Mouse (Mus musculus): ENCODE measurements at regions not wholly inside any gene's neighbourhood (a gene's known extent, or its start where the extent isn't known, plus 50 kb on each side); places are given as distances from the start of the nearest gene placed in this dataset.

GRCm38 (mm10) chr12:107753022-107753421 is 250.4 kb downstream of the Bcl11b start:
- Histone ChIP-seq H3K36me3 (no peaks in the 10 kb centered on the region), H3K4me2 (no peak overlapping the region), H3K4me1 (no peaks in the 10 kb centered on the region), H3K9me3 (replicated peaks) (no peaks in the 10 kb centered on the region), H3K27me3 (replicated peaks) (no peaks in the 10 kb centered on the region), H3K9ac (replicated peaks) (no peak overlapping the region), H3K4me3 (replicated peaks) (no peak overlapping the region), H3K27ac (replicated peaks) (no peak overlapping the region)
- WGBS, result 69% methylated on average over 8 of the region's 8 CpGs
- no peak for ATAC-seq (ENCODE audit: low FRiP score)

GRCm38 (mm10) chr12:107753536-107753935 is 249.9 kb downstream of the Bcl11b start:
- no peak overlapping the region for H3K27ac ChIP-seq (replicated peaks)
- ATAC-seq (ENCODE audit: low FRiP score), result no peak
- 0 out of 2 replicates have a peak, but pooled peaks cover 2% of the 10 kb centered on the region for H3K4me1 ChIP-seq
- no peaks in the 10 kb centered on the region for H3K36me3 ChIP-seq
- H3K4me2 ChIP-seq, result no peak overlapping the region
- H3K4me3 ChIP-seq (replicated peaks), result no peak overlapping the region
- H3K9me3 ChIP-seq (replicated peaks), result no peaks in the 10 kb centered on the region
- H3K9ac ChIP-seq (replicated peaks), result no peak overlapping the region
- 73% methylated on average over 6 of the region's 6 CpGs for whole genome bisulfite sequencing
- no peaks in the 10 kb centered on the region for H3K27me3 ChIP-seq (replicated peaks)

- no peak overlapping the region for H3K4me2 ChIP-seq
- H3K9ac ChIP-seq (replicated peaks), result no peak overlapping the region
- no peaks in the 10 kb centered on the region for H3K9me3 ChIP-seq (replicated peaks)
- WGBS, result 87% methylated on average over 8 of the region's 8 CpGs
- no peaks in the 10 kb centered on the region for H3K36me3 ChIP-seq
- H3K27me3 ChIP-seq (replicated peaks), result no peaks in the 10 kb centered on the region
- no peak overlapping the region for H3K27ac ChIP-seq (replicated peaks)
- no peak for ATAC-seq (ENCODE audit: low FRiP score)
- H3K4me1 ChIP-seq, result 0 out of 2 replicates have a peak, but pooled peaks cover 3% of the 10 kb centered on the region
- H3K4me3 ChIP-seq (replicated peaks), result no peak overlapping the region
These were observed 248.5 kb downstream of the Bcl11b start for GRCm38 (mm10) chr12:107754885-107755284.

- H3K27me3 ChIP-seq (replicated peaks), result no peaks in the 10 kb centered on the region
- H3K27ac ChIP-seq (replicated peaks), result no peak overlapping the region
- H3K9me3 ChIP-seq (replicated peaks), result no peaks in the 10 kb centered on the region
- H3K4me3 ChIP-seq (replicated peaks), result no peak overlapping the region
- WGBS, result 92% methylated on average over 13 of the region's 13 CpGs
- 0 out of 2 replicates have a peak, but pooled peaks cover 3% of the 10 kb centered on the region for H3K4me1 ChIP-seq
- ATAC-seq (ENCODE audit: low FRiP score), result no peak
- no peak overlapping the region for H3K4me2 ChIP-seq
- no peaks in the 10 kb centered on the region for H3K36me3 ChIP-seq
- no peak overlapping the region for H3K9ac ChIP-seq (replicated peaks)
These were observed 247.4 kb downstream of the Bcl11b start for GRCm38 (mm10) chr12:107755820-107756517.

- no peaks in the 10 kb centered on the region for H3K27me3 ChIP-seq (replicated peaks)
- H3K36me3 ChIP-seq, result no peaks in the 10 kb centered on the region
- ATAC-seq (ENCODE audit: low FRiP score), result no peak
- H3K9ac ChIP-seq (replicated peaks), result no peak overlapping the region
- H3K4me1 ChIP-seq, result 0 out of 2 replicates have a peak, but pooled peaks cover 3% of the 10 kb centered on the region
- no peak overlapping the region for H3K4me3 ChIP-seq (replicated peaks)
- H3K27ac ChIP-seq (replicated peaks), result no peak overlapping the region
- no peak overlapping the region for H3K4me2 ChIP-seq
- no peaks in the 10 kb centered on the region for H3K9me3 ChIP-seq (replicated peaks)
- 36% methylated on average over 10 of the region's 10 CpGs for WGBS
These were observed 246.2 kb downstream of the Bcl11b start for GRCm38 (mm10) chr12:107757184-107757583.

GRCm38 (mm10) chr12:107757996-107758791 is 245.2 kb downstream of the Bcl11b start:
- no peak overlapping the region for H3K4me3 ChIP-seq (replicated peaks)
- no peaks in the 10 kb centered on the region for H3K36me3 ChIP-seq
- no peak for ATAC-seq (ENCODE audit: low FRiP score)
- H3K9me3 ChIP-seq (replicated peaks), result no peaks in the 10 kb centered on the region
- no peak overlapping the region for H3K27ac ChIP-seq (replicated peaks)
- no peak overlapping the region for H3K9ac ChIP-seq (replicated peaks)
- H3K4me1 ChIP-seq, result 0 out of 2 replicates have a peak, but pooled peaks cover 3% of the 10 kb centered on the region
- 18% methylated on average over 13 of the region's 16 CpGs for WGBS
- no peak overlapping the region for H3K4me2 ChIP-seq
- H3K27me3 ChIP-seq (replicated peaks), result no peaks in the 10 kb centered on the region

GRCm38 (mm10) chr12:107759291-107759690 is 244.1 kb downstream of the Bcl11b start:
- Histone ChIP-seq H3K4me1 (0 out of 2 replicates have a peak, but pooled peaks cover 3% of the 10 kb centered on the region), H3K4me3 (replicated peaks) (no peak overlapping the region), H3K4me2 (no peak overlapping the region), H3K27ac (replicated peaks) (no peak overlapping the region), H3K27me3 (replicated peaks) (no peaks in the 10 kb centered on the region), H3K36me3 (no peaks in the 10 kb centered on the region), H3K9ac (replicated peaks) (no peak overlapping the region), H3K9me3 (replicated peaks) (no peaks in the 10 kb centered on the region)
- 87% methylated on average over 5 of the region's 5 CpGs for WGBS
- no peak for ATAC-seq (ENCODE audit: low FRiP score)

GRCm38 (mm10) chr12:107759911-107760310 is 243.5 kb downstream of the Bcl11b start:
- no peak overlapping the region for H3K27ac ChIP-seq (replicated peaks)
- no peaks in the 10 kb centered on the region for H3K27me3 ChIP-seq (replicated peaks)
- H3K9me3 ChIP-seq (replicated peaks), result no peaks in the 10 kb centered on the region
- 86% methylated on average over 4 of the region's 4 CpGs for WGBS
- no peak overlapping the region for H3K9ac ChIP-seq (replicated peaks)
- no peak for ATAC-seq (ENCODE audit: low FRiP score)
- no peak overlapping the region for H3K4me2 ChIP-seq
- no peaks in the 10 kb centered on the region for H3K36me3 ChIP-seq
- H3K4me1 ChIP-seq, result 0 out of 2 replicates have a peak, but pooled peaks cover 3% of the 10 kb centered on the region
- H3K4me3 ChIP-seq (replicated peaks), result no peak overlapping the region

GRCm38 (mm10) chr12:107762140-107762539 is 241.3 kb downstream of the Bcl11b start:
- H3K4me3 ChIP-seq (replicated peaks), result no peak overlapping the region
- no peaks in the 10 kb centered on the region for H3K36me3 ChIP-seq
- no peak overlapping the region for H3K9ac ChIP-seq (replicated peaks)
- no peak overlapping the region for H3K27ac ChIP-seq (replicated peaks)
- H3K4me1 ChIP-seq, result 0 out of 2 replicates have a peak, but pooled peaks cover 3% of the 10 kb centered on the region
- H3K9me3 ChIP-seq (replicated peaks), result no peaks in the 10 kb centered on the region
- H3K4me2 ChIP-seq, result no peak overlapping the region
- no peak for ATAC-seq (ENCODE audit: low FRiP score)
- WGBS, result 74% methylated on average over 4 of the region's 4 CpGs
- H3K27me3 ChIP-seq (replicated peaks), result no peaks in the 10 kb centered on the region

GRCm38 (mm10) chr12:107769801-107770515 is 233.4 kb downstream of the Bcl11b start:
- H3K36me3 ChIP-seq, result no peaks in the 10 kb centered on the region
- no peaks in the 10 kb centered on the region for H3K4me1 ChIP-seq
- no peaks in the 10 kb centered on the region for H3K9me3 ChIP-seq (replicated peaks)
- no peak overlapping the region for H3K27ac ChIP-seq (replicated peaks)
- H3K4me3 ChIP-seq (replicated peaks), result no peak overlapping the region
- H3K4me2 ChIP-seq, result no peak overlapping the region
- 66% methylated on average over 13 of the region's 13 CpGs for WGBS
- no peak for ATAC-seq (ENCODE audit: low FRiP score)
- H3K27me3 ChIP-seq (replicated peaks), result no peaks in the 10 kb centered on the region
- H3K9ac ChIP-seq (replicated peaks), result no peak overlapping the region

GRCm38 (mm10) chr12:107770516-107770836 is 232.9 kb downstream of the Bcl11b start:
- H3K9me3 ChIP-seq (replicated peaks), result no peaks in the 10 kb centered on the region
- no peaks in the 10 kb centered on the region for H3K36me3 ChIP-seq
- no peak overlapping the region for H3K9ac ChIP-seq (replicated peaks)
- no peaks in the 10 kb centered on the region for H3K4me1 ChIP-seq
- no peak overlapping the region for H3K27ac ChIP-seq (replicated peaks)
- ATAC-seq (ENCODE audit: low FRiP score), result no peak
- no peaks in the 10 kb centered on the region for H3K27me3 ChIP-seq (replicated peaks)
- no peak overlapping the region for H3K4me3 ChIP-seq (replicated peaks)
- WGBS, result 38% methylated on average over 5 of the region's 5 CpGs
- no peak overlapping the region for H3K4me2 ChIP-seq

All from neural tube, embryonic 15.5 days (tissue).